Mouse (Mus musculus) limb, embryonic 14.5 days (tissue): ENCODE results near the gene Glcci1. TPM values are rescaled to one million over a fixed set of nuclear protein-coding genes. Genes with fewer than 3 reads are reported as not detected.

Experiments
- ATAC-seq: fragments of 200-750 bp; cut with Nextera tagmentation; 2 replicates; pipeline ENCODE4 v1.8.0; 2017; ENCODE audit warnings: low read depth, moderate number of reproducible peaks, moderate TSS enrichment; ENCODE audit not compliant: low FRiP score
- DNase-seq: peaks from one replicate; pipeline ENCODE4 v3.0.0-alpha.2; 2015; ENCODE audit warnings: low spot score
- H3K27ac ChIP-seq: fragments of 300-500 bp; sonication (generic); replicated peaks from 2 replicates; pipeline ENCODE4 v1.5.1; 2014; ENCODE audit warnings: low read depth, mild to moderate bottlenecking, low read length, moderate library complexity, mixed read lengths
- H3K27me3 ChIP-seq: fragments of 300-500 bp; sonication (generic); 2 replicates; pipeline ENCODE4 v1.6.1; 2014; ENCODE audit warnings: low read length, mixed read lengths; ENCODE audit not compliant: control insufficient read depth, insufficient read depth
- H3K36me3 ChIP-seq: fragments of 300-500 bp; sonication (generic); 2 replicates; pipeline ENCODE4 v1.6.1; 2014; ENCODE audit warnings: mild to moderate bottlenecking, low read length, moderate library complexity, mixed read lengths; ENCODE audit not compliant: control insufficient read depth, insufficient read depth
- H3K4me1 ChIP-seq: fragments of 300-500 bp; sonication (generic); 2 replicates; pipeline ENCODE4 v1.6.1; 2014; ENCODE audit warnings: antibody characterized with exemption, low read length, mixed read lengths; ENCODE audit not compliant: control insufficient read depth, insufficient read depth
- H3K4me2 ChIP-seq: fragments of 300-500 bp; sonication (generic); replicated peaks from 2 replicates; pipeline ENCODE4 v1.6.1; 2014; ENCODE audit warnings: low read depth, mild to moderate bottlenecking, low read length, moderate library complexity; ENCODE audit not compliant: severe bottlenecking
- H3K4me3 ChIP-seq: fragments of 300-500 bp; sonication (generic); replicated peaks from 2 replicates; pipeline ENCODE4 v1.5.1; 2014; ENCODE audit warnings: low read length
- H3K9ac ChIP-seq: fragments of 300-500 bp; sonication (generic); 2 replicates; pipeline ENCODE4 v1.6.1; 2014; ENCODE audit warnings: mild to moderate bottlenecking, low read depth, low read length, moderate library complexity; ENCODE audit not compliant: severe bottlenecking
- H3K9me3 ChIP-seq: fragments of 300-500 bp; sonication (generic); 2 replicates; pipeline ENCODE4 v1.6.1; 2016; ENCODE audit warnings: low read length; ENCODE audit not compliant: control insufficient read depth
- POLR2A ChIP-seq: fragments of 200-500 bp; IDR thresholded peaks from 2 replicates; pipeline ENCODE4 v1.8.0; 2012; ENCODE audit warnings: inconsistent platforms, mild to moderate bottlenecking, moderate library complexity, borderline replicate concordance; ENCODE audit not compliant: insufficient read depth, insufficient read length; ENCODE audit errors: extremely low read depth
- WGBS: fragments of 180-500 bp; shearing (Covaris S2); extraction: QIAGEN DNeasy Blood & Tissue Kit; methylation state at CpG from one replicate; pipeline ENCODE4 v1.1.7; 2014; 5-methylcytosine and 5-hydroxymethylcytosine counted together
- polyA plus RNA-seq, 2 experiments: library from polyadenylated mRNA; depleted of rRNA in 1 of 2; stranded (reverse) in 1 of 2; unstranded in 1 of 2; fragments of >200 nt; fragmentation: Nextera tagmentation in 1 of 2; extraction: Ambion mirVana in 1 of 2; gene quantifications; 2 replicates each; pipeline versions ENCODE4 v1.2.1 to v1.2.3; 2012 to 2014

Gene Glcci1
- polyA plus RNA-seq, 2 experiments = 10.1 to 11.9 TPM

- no peak overlapping the region for H3K9ac ChIP-seq
- H3K4me1 ChIP-seq = no peaks in the 10 kb centered on the region
- H3K9me3 ChIP-seq = no peaks in the 10 kb centered on the region
- no peak overlapping the region for H3K4me2 ChIP-seq
- peaks cover 10% of the 10 kb centered on the region for H3K36me3 ChIP-seq
- no peaks in the 10 kb centered on the region for H3K27me3 ChIP-seq
- no peak for ATAC-seq
- H3K4me3 ChIP-seq = no peak overlapping the region
- no peak for DNase-seq
- WGBS = 92% methylated on average over 5 of the region's 5 CpGs
- H3K27ac ChIP-seq = no peak overlapping the region
- TF ChIP-seq POLR2A = no peak
These were observed 47.6 kb downstream of the Glcci1 start for GRCm38 (mm10) chr6:8556849-8557571.

GRCm38 (mm10) chr6:8560682-8561081 lies 51.3 kb downstream of the Glcci1 start:
- no peak overlapping the region for H3K4me3 ChIP-seq
- DNase-seq = no peak
- H3K36me3 ChIP-seq = peaks cover 5% of the 10 kb centered on the region
- no peak overlapping the region for H3K4me2 ChIP-seq
- H3K4me1 ChIP-seq = no peaks in the 10 kb centered on the region
- no peak for TF ChIP-seq POLR2A
- WGBS = 87% methylated on average over 2 of the region's 2 CpGs
- H3K27ac ChIP-seq = no peak overlapping the region
- no peak for ATAC-seq
- H3K9me3 ChIP-seq = no peaks in the 10 kb centered on the region
- no peak overlapping the region for H3K9ac ChIP-seq
- no peaks in the 10 kb centered on the region for H3K27me3 ChIP-seq

- H3K27ac ChIP-seq = no peak overlapping the region
These were observed 73.0 kb downstream of the Glcci1 start for GRCm38 (mm10) chr6:8582377-8582776.

GRCm38 (mm10) chr6:8583892-8584291 lies 74.5 kb downstream of the Glcci1 start:
- Histone ChIP-seq H3K9ac (no peak overlapping the region), H3K36me3 (peaks cover 15% of the 10 kb centered on the region), H3K27me3 (no peaks in the 10 kb centered on the region), H3K9me3 (no peaks in the 10 kb centered on the region), H3K4me3 (no peak overlapping the region), H3K27ac (no peak overlapping the region), H3K4me1 (no peaks in the 10 kb centered on the region), H3K4me2 (no peak overlapping the region)
- no peak for DNase-seq
- no peak for TF ChIP-seq POLR2A
- ATAC-seq = no peak
- 91% methylated on average over 3 of the region's 3 CpGs for WGBS

More at GRCm38 (mm10) chr6:8582377-8582776, 73.0 kb downstream of the Glcci1 start:
- H3K36me3 ChIP-seq = peaks cover 15% of the 10 kb centered on the region
- no peak overlapping the region for H3K4me2 ChIP-seq
- H3K9ac ChIP-seq = no peak overlapping the region
- no peak for ATAC-seq
- H3K27me3 ChIP-seq = no peaks in the 10 kb centered on the region
- no peaks in the 10 kb centered on the region for H3K9me3 ChIP-seq
- 97% methylated on average over 9 of the region's 9 CpGs for WGBS
- H3K4me3 ChIP-seq = no peak overlapping the region
- no peaks in the 10 kb centered on the region for H3K4me1 ChIP-seq
- no peak for DNase-seq
- TF ChIP-seq POLR2A = no peak

- Histone ChIP-seq H3K27ac (no peak overlapping the region), H3K9ac (no peak overlapping the region), H3K4me1 (no peaks in the 10 kb centered on the region), H3K4me3 (no peak overlapping the region), H3K4me2 (no peak overlapping the region), H3K27me3 (no peaks in the 10 kb centered on the region), H3K9me3 (no peaks in the 10 kb centered on the region), H3K36me3 (0 out of 2 replicates have a peak, but pooled peaks cover 13% of the 10 kb centered on the region)
- TF ChIP-seq POLR2A = no peak
- ATAC-seq (no peak), DNase-seq (no peak)
- 88% methylated on average over 9 of the region's 9 CpGs for WGBS
These were observed 82.3 kb downstream of the Glcci1 start for GRCm38 (mm10) chr6:8591665-8592064.
